Mouse (Mus musculus) embryonic stem cell, embryonic (primary cell): ENCODE results near the gene Lgals3bp.

Source experiments
- CTCF ChIA-PET, 4 experiments: fragments of 300-600 bp in 2 of 4; fragments of 350-600 bp in 2 of 4; sonication (Branson Sonifier 250); formaldehyde crosslinking; loops; one replicate each; lab custom pipeline; 2022; ENCODE audit warnings: inconsistent platforms in 2 of 4; lab: Charles Lee
- POLR2A ChIA-PET, 4 experiments: fragments of 300-600 bp in 2 of 4; fragments of 350-600 bp in 2 of 4; sonication (Branson Sonifier 250); formaldehyde crosslinking; loops; one replicate each; lab custom pipeline; 2022; ENCODE audit warnings: antibody characterized with exemption in 4 of 4, inconsistent platforms in 1 of 4; lab: Charles Lee

Lgals3bp gene

DNA sequence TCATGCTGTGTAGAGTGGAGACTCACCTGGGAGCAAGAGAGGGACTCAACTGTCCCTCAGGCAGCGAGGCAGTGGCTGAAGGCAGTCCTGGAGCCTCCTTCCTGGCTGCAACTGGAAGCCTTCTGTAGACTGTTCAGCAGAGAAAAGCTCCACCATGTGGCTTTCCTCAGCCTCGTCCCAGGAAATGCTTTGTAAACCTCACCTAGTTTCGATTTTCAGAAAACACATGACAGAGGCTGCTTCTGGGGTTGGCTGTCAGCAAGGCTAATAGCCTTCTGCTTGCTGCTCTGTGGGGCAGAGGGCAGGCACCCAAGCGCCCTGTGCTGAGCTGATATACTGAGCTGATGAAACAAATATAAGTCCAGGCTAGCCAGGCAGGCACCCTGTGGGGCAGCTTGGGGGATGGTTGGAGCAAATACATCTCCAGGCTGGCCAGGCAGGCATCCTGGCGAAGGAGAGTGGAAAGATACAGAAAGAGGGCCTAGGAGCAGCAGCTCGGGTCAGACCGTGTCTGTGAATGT, at the start of gene Lgals3bp:
Gene Lgals3bp, minus strand, starts transcription at position 333 of the 521 bp plus-strand sequence.
- POLR2A ChIA-PET = interaction anchor here in 2 of 4 experiments (0.7 to 1.0 kb wide), 3 partner anchors 17 to 432 kb away, joined by 3 to 4 read pairs (median 3); partner anchors contain the start of genes Cant1 (in 1 of the 2) and Socs3 (in 1 of the 2)
- CTCF ChIA-PET = interaction anchor here in 1 of 4 experiments (0.6 kb wide), 1 partner anchor 71 kb away, joined by 3 read pairs; no protein-coding TSS in a partner anchor

DNA sequence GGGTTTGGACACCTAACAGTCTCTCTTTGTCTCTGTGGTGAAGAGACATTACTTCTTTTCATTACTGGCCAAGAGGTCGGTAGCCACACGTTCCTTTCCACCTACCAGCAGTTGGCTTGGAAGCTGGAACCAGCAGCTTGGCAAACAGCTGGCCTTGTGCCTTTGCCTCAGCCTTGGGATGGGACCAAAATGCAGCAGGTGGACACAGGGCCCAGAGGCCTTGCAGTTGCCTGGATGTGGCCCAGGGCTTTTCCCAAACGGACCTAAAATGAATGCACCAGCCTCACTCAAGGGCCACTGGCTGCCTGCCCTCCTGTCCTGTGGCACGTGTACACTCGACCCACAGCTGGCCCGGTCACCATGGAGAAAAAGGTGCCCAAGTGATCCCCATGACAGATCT, 49.3 kb upstream of the Lgals3bp start:
- POLR2A ChIA-PET = interaction anchor here in 1 of 4 experiments (0.6 to 1.6 kb wide), 2 partner anchors 21 to 23 kb away, joined by 3 to 4 read pairs; no protein-coding TSS in a partner anchor
- CTCF ChIA-PET = interaction anchor here in 3 of 4 experiments (0.6 to 1.4 kb wide), 4 partner anchors 9 to 961 kb away, joined by 3 to 5 read pairs (median 4); no protein-coding TSS in a partner anchor

DNA sequence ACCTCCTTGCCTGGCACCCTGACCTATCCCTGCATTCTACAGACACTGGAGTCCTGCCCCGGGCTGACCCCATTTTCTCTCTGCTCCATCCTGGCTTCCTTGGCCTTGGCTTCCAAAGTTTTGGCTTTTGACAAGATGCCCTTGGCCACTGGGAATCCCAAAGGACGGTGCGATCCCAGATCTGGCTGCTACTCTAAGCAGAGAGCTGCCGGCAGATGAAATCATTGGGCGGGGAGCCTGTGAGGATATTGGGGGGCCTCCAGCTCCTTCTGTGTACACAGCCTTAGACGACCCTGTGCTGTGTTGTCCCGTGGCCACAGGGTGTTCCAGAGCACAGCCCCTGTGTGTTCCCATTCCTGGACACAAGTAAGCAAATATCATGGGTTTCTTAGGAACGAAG, 46.5 kb upstream of the Lgals3bp start:
- ChIA-PET POLR2A (interaction anchor here in 1 of 4 experiments (0.7 kb wide), 1 partner anchor 29 kb away, joined by 3 read pairs; no protein-coding TSS in a partner anchor), CTCF (interaction anchor here (0.5 to 2.3 kb wide), 12 partner anchors 11 to 329 kb away, joined by 3 to 10 read pairs (median 3); no protein-coding TSS in a partner anchor)

DNA sequence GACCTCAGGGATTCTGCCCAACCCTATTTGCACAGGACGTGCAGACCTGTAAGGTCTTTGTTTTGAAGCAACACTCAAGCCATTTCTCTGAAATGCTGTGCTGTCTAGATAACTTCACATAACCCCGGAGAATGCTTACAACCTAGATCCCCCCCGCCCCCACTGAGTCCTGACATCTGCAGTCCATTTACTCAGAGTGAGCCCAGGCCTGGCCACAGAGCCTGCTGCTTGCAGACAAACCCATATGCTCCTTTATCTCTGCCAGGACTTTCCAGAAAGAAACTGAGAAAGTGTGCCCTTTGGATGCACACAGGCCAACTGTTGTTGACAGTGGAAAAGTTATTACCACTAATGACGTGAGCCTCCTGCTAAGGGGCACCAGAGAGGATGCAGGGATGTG, 45.5 kb upstream of the Lgals3bp start:
- CTCF ChIA-PET = no interaction called here
- POLR2A ChIA-PET = no interaction called here

DNA sequence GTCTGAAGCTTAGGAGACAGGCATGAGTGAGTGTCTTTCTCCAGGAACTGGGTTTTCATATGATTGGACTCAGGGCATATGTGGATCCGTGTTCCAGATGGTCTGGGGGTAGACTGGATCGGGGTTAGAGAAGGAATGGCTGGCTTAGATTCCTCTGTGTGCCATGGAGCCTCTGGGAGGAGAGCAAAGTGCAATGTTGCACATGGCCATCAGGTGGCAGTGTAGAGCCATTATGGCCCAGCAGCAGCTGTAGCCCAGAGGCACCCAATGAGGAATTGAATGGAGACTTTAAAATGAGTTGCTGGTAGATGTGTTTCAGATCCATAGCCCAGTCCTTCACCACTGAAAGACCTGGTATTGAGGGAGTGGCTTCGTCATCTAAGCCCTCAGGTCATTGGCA, 44.0 kb upstream of the Lgals3bp start:
- ChIA-PET POLR2A (no interaction called here), CTCF (interaction anchor here (0.6 to 4.5 kb wide), 31 partner anchors 8 to 362 kb away, joined by 3 to 73 read pairs (median 3); partner anchors contain the start of gene Engase (in 2 of the 4))

DNA sequence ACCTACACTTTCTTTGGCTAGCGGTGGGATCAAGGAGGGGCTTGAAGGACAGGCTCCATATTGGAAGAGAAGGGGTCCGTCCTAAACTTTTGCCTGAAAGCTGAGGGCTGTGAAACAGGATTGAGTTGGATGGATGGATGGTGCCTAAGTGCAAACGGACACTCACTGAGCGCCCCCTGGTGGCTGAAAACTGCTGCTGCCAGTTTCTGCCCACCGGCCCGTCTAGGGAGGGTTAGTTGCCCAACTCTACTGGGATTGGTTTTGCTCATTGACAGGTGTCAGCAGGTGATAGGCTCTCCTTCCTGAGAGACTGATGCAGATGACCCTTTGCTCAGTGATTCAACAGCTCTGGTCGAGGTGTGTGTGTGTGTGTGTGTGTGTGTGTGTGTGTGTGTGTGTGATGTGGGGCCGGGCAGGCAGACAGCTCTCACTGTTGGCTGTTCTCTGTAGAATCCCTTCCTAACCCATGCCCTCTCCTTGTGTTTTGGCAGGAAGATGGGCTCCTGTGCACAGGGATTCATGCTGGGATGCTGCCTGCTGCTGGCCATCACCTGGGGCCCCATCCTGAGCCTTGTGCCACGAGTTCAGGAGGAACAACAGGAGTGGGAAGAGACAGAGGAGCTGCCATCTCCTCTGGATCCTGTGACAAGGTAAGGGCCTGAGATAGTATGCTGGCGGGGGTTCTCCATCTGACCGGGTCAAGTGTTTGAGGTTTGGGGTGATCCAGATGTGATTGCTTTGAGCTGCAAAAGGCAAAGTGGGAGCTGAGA, 41.5 kb upstream of the Lgals3bp start:
- ChIA-PET POLR2A (interaction anchor here in 3 of 4 experiments (1.2 to 2.9 kb wide), 6 partner anchors 19 to 35 kb away, joined by 3 to 10 read pairs (median 5); partner anchors contain the start of gene Cant1 (in 1 of the 3)), CTCF (interaction anchor here (0.6 to 4.5 kb wide), 61 partner anchors 9 to 1831 kb away, joined by 3 to 73 read pairs (median 5); partner anchors contain the start of genes Cant1 (in 2 of the 4), C1qtnf1 (in 1 of the 4) and Engase (in 1 of the 4))

DNA sequence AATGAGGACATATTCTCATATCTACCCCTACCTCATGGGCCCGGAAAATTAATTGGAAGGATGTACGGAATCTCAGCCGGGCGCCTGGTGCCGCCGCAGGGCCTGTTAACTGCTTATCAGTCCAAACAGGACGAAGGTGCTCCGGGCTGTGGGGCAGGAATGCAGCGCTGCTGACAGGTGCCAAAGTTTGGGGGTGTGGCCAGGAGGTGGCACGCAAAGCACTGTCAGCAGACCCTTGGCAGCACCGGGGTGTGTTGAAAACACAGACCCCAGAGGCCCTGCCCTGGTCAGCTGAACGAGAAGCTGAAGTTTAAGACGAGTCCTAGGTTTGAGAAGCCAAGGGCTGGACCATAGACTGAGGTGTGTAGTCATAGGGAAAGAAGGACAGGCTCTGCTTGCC, 40.8 kb upstream of the Lgals3bp start:
- ChIA-PET POLR2A (interaction anchor here in 3 of 4 experiments (0.7 to 2.9 kb wide), 7 partner anchors 19 to 34 kb away, joined by 3 to 10 read pairs (median 3); partner anchors contain the start of gene Cant1 (in 1 of the 3)), CTCF (interaction anchor here (0.5 to 4.5 kb wide), 42 partner anchors 8 to 580 kb away, joined by 3 to 73 read pairs (median 6); partner anchors contain the start of genes Cant1 (in 2 of the 4), C1qtnf1 (in 1 of the 4), Cbx2 (in 1 of the 4) and Engase (in 1 of the 4))

DNA sequence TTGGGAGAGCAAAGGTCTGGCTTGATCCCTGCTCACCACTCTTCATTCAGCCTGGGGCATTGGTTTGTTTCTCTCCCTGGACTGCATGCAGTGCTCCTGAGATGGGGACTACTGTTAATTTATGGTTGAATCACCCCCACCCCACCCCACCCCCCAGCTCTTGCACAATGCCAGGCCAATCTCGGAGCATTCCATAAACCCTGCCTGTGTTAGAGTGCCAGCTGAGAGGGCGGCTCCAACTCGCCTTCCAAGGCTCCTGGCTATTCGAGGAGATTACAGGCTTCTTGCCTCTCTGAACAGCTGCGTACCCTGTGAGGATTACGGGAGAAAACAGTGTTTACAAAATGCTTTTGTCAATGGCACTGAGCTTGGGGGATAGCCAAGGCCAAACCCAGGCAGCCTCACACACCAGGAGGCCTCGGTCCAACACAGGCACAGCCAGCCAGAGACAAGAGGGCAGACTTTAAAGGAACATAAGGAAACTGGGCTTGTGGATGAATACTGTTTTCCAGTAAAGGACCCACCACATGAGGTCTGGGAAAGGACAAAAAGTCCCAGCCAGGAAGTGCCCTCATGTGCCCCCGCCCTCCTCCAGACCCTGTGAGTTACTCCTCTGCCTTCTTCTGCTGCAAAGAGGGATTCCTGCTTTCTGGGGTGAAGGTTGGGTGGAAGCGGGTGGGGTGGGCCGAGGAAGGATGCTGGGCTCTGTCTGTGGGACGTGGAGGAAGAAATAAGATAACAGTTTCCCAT, 36.9 kb upstream of the Lgals3bp start:
- CTCF ChIA-PET = interaction anchor here in 2 of 4 experiments (2.1 to 3.0 kb wide), 2 partner anchors 15 kb away, joined by 7 to 13 read pairs; no protein-coding TSS in a partner anchor
- POLR2A ChIA-PET = interaction anchor here in 2 of 4 experiments (0.6 to 0.7 kb wide), 2 partner anchors 19 to 1053 kb away, joined by 3 read pairs; partner anchors contain the start of gene Endov (in 1 of the 2)

DNA sequence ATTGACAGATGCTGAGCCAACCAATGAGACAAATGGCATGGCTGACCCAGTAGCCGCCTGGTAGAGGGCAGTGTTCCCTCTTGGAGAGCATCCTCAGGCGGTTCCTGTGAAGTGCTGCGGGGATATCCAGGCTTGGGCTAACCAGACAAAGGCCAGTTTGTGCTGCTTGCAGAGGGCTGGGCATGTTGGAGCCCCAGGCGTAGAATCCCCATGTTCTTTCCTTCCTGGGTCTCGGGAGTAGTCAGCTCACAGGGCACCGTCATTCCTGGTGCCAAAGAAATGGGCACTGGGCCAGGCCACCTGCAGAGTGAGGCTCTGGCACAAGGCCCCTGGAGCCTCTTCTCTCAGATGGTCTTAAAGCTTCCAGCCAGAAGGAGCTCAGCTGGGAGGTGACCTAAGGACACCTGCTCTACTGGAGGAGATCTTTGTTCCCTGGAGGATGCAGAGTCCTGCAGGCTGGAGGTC, 34.6 kb upstream of the Lgals3bp start:
- ChIA-PET POLR2A (interaction anchor here in 1 of 4 experiments (1.3 kb wide), 1 partner anchor 9 kb away, joined by 3 read pairs; the partner anchor contains the start of gene C1qtnf1), CTCF (interaction anchor here in 2 of 4 experiments (0.9 to 1.0 kb wide), 2 partner anchors 13 to 17 kb away, joined by 3 to 5 read pairs; partner anchors contain the start of gene Cant1 (in 1 of the 2))

DNA sequence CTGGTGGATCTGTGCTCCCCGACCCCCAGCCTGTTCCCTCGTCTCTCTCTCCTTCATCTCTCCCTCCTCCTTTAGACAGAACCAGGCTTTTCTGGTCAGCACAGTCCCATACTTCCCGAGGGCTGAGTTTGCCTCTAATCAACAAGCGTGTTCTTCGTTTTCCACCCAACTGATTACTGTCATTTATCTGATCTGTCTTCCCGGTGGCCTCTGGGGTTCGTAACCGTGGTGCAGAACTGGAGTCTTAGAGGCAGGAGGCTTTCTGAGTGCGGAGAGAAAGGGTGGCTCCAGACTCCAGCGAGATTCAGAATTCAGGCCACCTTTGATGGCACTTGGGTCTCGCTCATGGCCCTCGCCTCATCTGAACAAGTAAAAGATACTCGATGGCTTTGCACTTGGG, 32.2 kb upstream of the Lgals3bp start:
- POLR2A ChIA-PET = interaction anchor here in 2 of 4 experiments (0.7 to 1.1 kb wide), 4 partner anchors 10 to 515 kb away, joined by 3 to 4 read pairs (median 3); partner anchors contain the start of gene Cant1 (in 1 of the 2)
- CTCF ChIA-PET = interaction anchor here (0.6 to 2.0 kb wide), 9 partner anchors 9 to 305 kb away, joined by 4 to 15 read pairs (median 6); no protein-coding TSS in a partner anchor

DNA sequence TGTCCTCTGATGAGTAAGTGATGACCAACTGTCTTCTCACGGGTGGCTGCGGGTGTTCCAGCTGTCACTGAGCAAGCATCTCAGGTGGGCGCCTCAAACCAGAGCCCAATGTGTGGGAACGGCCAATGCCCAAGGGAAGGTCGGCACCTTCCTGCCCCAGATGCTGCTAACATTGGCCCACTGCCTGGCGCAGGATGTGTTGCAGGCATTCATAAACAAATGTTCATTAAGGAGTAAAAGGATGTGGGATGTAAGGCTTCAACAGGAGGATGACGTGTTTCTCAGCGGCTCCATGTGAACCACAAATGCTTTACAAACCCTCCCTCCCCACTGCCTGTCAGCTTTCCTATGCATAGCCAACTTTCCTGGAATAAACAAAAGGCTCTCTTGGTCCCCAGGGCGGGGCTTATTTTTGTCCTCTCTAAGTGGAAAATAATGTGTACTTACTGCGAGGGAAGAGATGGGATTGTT, 31.5 kb upstream of the Lgals3bp start:
- POLR2A ChIA-PET = no interaction called here
- CTCF ChIA-PET = interaction anchor here in 2 of 4 experiments (0.6 to 2.0 kb wide), 2 partner anchors 10 kb away, joined by 3 to 8 read pairs; no protein-coding TSS in a partner anchor

DNA sequence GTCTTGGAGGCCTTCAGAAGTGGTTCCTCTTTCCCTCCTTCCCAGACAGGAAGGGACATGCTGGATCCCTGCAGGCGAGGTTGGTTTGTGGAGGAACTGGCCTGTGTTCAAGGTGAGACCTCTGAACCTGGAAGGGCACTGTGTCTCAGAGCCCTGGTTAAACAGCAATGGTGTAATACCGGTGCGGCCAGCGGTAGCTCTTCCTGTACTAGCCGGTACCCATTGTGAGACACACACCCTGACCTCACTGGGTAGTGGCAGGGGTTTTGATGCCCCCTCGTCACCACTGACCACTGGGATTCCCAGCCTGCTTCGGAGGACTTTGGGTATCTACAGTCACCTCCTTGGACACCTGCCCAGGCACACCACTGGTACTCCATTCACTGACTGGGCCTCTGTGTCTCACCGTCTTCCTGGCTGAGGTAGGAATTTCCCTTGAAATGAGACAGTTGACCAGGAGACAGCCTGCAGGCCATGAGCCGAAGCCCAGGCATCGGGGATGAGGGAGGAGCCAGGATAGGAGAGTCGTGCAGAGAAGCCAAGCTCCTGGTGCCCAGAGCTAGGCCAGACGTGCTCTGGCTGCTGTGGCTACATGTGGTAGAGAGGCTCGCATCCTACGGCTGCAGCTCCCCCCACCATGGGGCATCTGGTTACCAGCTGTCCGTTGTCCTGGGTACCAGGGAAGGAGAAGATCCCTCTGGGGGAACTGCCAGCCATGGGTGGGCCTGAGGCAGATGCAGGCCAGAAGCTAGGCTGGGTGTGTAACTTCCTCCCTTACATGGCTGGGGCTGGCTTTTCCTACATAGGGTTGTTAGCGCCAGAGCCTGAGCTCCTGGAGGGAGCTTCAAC, 29.4 kb upstream of the Lgals3bp start:
- POLR2A ChIA-PET = no interaction called here
- CTCF ChIA-PET = interaction anchor here in 3 of 4 experiments (0.5 to 1.9 kb wide), 8 partner anchors 8 to 308 kb away, joined by 3 to 13 read pairs (median 8); no protein-coding TSS in a partner anchor

DNA sequence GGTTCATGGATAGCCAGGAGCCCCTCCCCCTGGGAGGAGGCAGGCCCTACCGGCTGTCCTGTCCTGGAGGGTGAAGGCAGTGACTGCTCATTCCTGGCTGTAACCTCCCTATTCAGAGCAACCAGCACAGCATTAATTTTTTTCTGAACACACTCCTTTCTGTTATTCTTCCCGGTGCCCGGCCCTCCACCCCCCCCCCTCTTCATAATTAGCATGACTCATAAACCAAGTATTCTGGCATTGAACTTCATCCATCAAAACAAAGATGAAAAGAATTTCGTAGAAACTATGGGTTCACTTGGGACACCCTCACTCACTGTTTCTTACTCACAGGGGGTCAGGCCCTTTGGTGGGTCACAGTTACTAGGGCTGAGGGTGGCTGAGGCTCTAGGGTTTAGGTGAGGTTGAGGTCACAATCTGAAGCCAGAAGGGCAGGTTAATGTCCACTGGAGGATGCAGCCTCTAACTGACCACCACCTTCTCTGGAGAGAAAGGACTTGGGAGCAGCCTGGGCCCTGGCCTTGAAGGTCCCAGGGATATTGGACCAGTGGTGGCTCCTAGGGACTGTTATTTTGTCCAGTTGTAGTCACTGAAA, 28.5 kb upstream of the Lgals3bp start:
- ChIA-PET POLR2A (no interaction called here), CTCF (interaction anchor here in 1 of 4 experiments (2.2 kb wide), 1 partner anchor 13 kb away, joined by 15 read pairs; no protein-coding TSS in a partner anchor)

DNA sequence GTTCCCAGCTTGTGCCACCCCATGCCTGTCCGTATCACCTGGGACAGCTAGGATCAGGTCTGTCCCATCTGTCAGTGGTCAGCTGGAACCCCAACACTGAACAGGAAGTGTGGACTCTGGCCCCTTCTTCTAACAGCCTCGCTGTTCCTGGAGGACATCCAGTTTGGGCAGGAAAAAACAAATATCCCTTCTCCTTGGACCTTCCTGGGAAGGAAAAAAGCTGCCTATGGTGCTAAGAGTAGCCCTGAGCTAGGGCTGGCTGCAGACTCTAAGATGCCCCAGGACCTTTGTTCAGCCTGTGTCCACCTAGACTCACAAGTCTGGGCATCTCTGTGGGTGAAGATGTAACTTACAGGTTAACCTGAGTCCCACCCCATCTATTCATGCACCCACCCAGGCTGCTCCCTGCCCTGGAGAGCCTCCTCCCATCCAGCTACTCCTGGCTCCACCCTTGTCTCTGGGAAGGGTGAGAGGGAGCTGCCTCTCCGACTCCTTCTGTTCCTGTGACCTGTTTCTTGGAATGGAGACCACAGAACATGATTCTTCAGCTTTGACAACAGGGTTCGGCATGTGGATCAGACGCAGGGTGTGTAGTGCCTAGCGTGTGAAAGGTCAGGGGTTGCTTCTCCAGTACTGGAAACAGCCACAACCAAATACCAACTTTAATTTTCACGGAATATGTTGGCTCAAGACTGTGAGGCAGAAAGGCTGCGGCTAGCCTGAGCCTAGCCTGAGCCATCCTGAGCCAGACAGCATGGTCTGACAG, 27.2 kb upstream of the Lgals3bp start:
- CTCF ChIA-PET = interaction anchor here (0.5 to 2.2 kb wide), 10 partner anchors 10 to 310 kb away, joined by 3 to 15 read pairs (median 6); partner anchors contain the start of gene Cant1 (in 1 of the 4)
- POLR2A ChIA-PET = interaction anchor here in 1 of 4 experiments (1.1 to 2.1 kb wide), 2 partner anchors 10 to 15 kb away, joined by 4 to 13 read pairs; partner anchors contain the start of gene Cant1

DNA sequence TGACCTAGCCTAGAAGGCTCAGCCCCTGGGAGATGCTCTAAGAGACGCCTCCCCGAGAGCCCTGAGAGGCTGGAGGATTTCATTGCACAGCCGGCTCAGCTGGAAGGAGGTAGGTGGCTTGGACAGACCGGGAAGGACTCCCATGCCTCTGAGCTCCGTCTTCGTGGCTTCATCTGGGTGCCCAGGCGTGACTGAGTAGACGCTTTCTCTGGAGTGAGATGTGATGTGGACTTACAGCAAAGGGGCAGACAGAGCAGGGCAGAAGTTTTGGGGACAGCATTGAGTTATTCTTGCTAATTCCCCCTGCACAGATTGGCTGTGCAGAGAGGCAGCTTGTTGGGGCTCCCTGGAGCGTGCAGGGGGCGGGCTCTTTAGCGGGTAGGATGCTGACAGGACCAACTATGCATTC, 26.6 kb upstream of the Lgals3bp start:
- POLR2A ChIA-PET = interaction anchor here in 2 of 4 experiments (0.6 to 2.1 kb wide), 3 partner anchors 9 to 293 kb away, joined by 3 to 13 read pairs (median 4); partner anchors contain the start of gene Cant1 (in 1 of the 2)
- CTCF ChIA-PET = interaction anchor here (0.6 to 2.2 kb wide), 7 partner anchors 14 to 310 kb away, joined by 4 to 15 read pairs (median 8); no protein-coding TSS in a partner anchor
